Mouse (Mus musculus) erythroblast, adult 5-6 weeks (primary cell): ENCODE data around the gene Slc35b3. TPM values are rescaled to one million over a fixed set of nuclear protein-coding genes. Genes with fewer than 3 reads are reported as not detected.

Experiments
- ATAC-seq: replicated peaks from 2 replicates; pipeline ENCODE4 v1.8.0; 2016; ENCODE audit warnings: moderate number of reproducible peaks, mild to moderate bottlenecking, moderate TSS enrichment, inconsistent platforms; ENCODE audit not compliant: poor library complexity, low FRiP score, severe bottlenecking
- total RNA-seq, 2 experiments: library from RNA; stranded (forward) in 1 of 2; stranded (reverse) in 1 of 2; fragments of 150-400 nt in 1 of 2; fragments of 200-764, 138-1000 nt in 1 of 2; gene quantifications; 2 replicates each; pipeline versions ENCODE4 v1.2.3 to v1.2.4; 2015 to 2017; ENCODE audit warnings: low replicate concordance in 2 of 2

Gene Slc35b3
- total RNA-seq (2015; ENCODE audit: low replicate concordance) (0.58 and 16.5 TPM in 2 replicates), total RNA-seq (2017; ENCODE audit: low replicate concordance) (2.2 and 4.3 TPM in 2 replicates)

- ATAC-seq, result peak; percentile 97
Measured at GRCm38 (mm10) chr13:38960063-38961050, at the start of gene Slc35b3. Gene Slc35b3, minus strand, starts transcription at chr13:38960875.

GRCm38 (mm10) chr13:39010280-39010679 lies 49.6 kb upstream of the Slc35b3 start:
- no peak for ATAC-seq

GRCm38 (mm10) chr13:39003101-39003762 lies 42.6 kb upstream of the Slc35b3 start:
- no peak for ATAC-seq

GRCm38 (mm10) chr13:39002424-39002823 lies 41.7 kb upstream of the Slc35b3 start:
- ATAC-seq, result no peak

- ATAC-seq, result no peak
Measured at GRCm38 (mm10) chr13:39001434-39001833, 40.8 kb upstream of the Slc35b3 start.

GRCm38 (mm10) chr13:38998958-38999357 lies 38.3 kb upstream of the Slc35b3 start:
- no peak for ATAC-seq

- ATAC-seq, result no peak
Measured at GRCm38 (mm10) chr13:38992529-38992928, 31.9 kb upstream of the Slc35b3 start.

GRCm38 (mm10) chr13:38983751-38984150 lies 23.1 kb upstream of the Slc35b3 start:
- ATAC-seq, result no peak

- ATAC-seq, result no peak
Measured at GRCm38 (mm10) chr13:38980900-38981299, 20.2 kb upstream of the Slc35b3 start.

GRCm38 (mm10) chr13:38976978-38977377 lies 16.3 kb upstream of the Slc35b3 start:
- no peak for ATAC-seq

- ATAC-seq, result no peak
Measured at GRCm38 (mm10) chr13:38975853-38976252, 15.2 kb upstream of the Slc35b3 start.

GRCm38 (mm10) chr13:38972602-38973001 lies 11.9 kb upstream of the Slc35b3 start:
- ATAC-seq, result no peak

- ATAC-seq, result no peak
Measured at GRCm38 (mm10) chr13:38971047-38971446, 10.4 kb upstream of the Slc35b3 start.

- ATAC-seq, result no peak
Measured at GRCm38 (mm10) chr13:38967518-38967917, 6.8 kb upstream of the Slc35b3 start.

- ATAC-seq, result no peak
Measured at GRCm38 (mm10) chr13:38966922-38967448, 6.3 kb upstream of the Slc35b3 start.

- ATAC-seq, result no peak
Measured at GRCm38 (mm10) chr13:38962771-38963170, 2.1 kb upstream of the Slc35b3 start.

GRCm38 (mm10) chr13:38958037-38958436 lies 2.6 kb downstream of the Slc35b3 start:
- ATAC-seq, result no peak

- no peak for ATAC-seq
Measured at GRCm38 (mm10) chr13:38946296-38947012, 14.2 kb downstream of the Slc35b3 start.

- ATAC-seq, result no peak
Measured at GRCm38 (mm10) chr13:38945767-38946166, 14.9 kb downstream of the Slc35b3 start.

- ATAC-seq, result no peak
Measured at GRCm38 (mm10) chr13:38944951-38945350, 15.7 kb downstream of the Slc35b3 start.
